Mouse (Mus musculus): ENCODE data around the gene Rps16.
"Not testable (repeated sequence)": the region's sequence is repeated elsewhere in the genome, so short reads cannot be mapped to it uniquely, and the experiment has no call there.

Gene Rps16

DNA sequence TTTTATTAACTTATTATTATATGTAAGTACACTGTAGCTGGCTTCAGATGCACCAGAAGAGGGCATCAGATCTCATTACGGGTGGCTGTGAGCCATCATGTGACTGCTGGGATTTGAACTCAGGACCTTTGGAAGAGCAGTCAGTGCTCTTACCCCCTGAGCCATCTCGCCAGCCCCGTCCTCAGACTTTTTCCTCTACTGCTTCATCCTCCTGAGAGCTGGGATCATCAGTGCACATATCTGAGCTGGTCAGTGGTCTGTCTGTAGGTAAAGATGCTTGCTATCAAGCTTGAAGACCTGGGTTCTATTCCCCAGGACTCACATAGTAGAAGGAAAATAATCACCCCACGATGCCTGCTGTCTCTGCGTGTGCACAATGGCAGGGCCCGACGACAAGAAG is 36.9 kb downstream of the Rps16 start:
- DNase-seq (ENCODE audit: low read depth, low spot score), result not testable (repeated sequence)

DNA sequence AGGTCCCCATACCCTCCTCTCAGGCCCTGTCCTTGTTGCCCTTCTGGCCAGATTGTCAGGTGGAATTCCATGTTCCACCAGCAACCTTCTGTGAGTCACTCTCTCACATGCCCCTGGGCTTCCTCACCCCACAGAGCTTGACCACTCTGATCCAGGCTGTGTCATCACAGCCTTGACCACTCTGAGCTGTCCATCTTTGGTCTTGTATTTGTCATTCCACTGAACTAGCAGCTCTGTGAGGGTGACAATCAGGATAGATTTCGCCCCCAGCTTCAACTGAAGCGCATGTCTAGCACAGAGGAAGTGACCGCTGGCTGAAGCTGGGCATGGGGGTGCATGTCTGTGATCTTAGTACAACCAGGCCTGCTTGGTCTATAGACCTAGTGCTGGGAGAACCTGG is 39.9 kb downstream of the Rps16 start:
- no peak for DNase-seq (ENCODE audit: low read depth, low spot score)

DNA sequence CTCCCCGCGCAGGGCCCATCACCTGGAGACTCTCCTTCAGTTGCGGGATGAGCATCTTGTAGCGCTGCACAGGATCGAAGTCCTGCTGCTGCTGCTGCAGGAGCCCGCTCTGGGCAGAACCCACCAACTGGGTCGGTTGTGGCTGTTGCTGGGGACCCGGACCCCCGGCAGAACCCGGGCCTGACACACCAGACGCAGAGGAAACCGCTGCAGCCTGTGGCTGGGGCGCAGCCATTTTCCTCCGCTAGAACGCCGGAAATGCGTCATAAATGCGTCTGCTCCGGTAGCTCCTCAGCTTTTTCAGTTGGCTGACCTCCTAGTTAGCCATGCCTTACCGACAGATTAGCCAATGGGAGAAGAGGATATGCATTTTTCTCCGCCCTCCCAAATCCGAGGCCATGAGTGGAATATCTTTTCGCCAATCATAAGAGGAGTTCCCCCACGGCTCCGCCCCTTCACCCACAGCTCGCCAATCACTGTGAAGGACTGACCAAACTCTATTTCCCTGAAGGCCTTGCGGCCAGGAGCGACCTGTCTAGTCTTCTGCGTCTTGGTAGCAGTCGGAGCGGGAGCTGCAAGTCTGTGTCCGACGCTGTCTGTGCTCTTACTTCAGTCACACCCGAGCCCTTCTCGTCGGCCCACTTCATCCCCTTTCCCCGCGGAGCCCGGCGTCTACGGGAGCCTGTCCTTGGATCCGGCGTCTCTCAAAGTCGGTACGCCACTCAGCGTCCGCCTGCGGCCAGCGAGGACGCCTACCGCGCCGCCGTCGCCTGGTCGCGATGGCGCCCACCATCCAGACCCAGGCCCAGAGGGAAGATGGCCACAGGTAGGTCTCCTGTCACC is 42.2 kb downstream of the Rps16 start, which contains the start of the genes Med29 and Paf1:
Gene Med29, minus strand, starts transcription at position 280 of the 843 bp plus-strand sequence.
Gene Paf1, plus strand, starts transcription at position 523 of the 843 bp plus-strand sequence.
- peak; percentile 98 for DNase-seq (ENCODE audit: low read depth, low spot score)

GRCm38 (mm10) chr7:28393272-28393951 is 43.0 kb downstream of the Rps16 start:
- DNase-seq (ENCODE audit: low read depth, low spot score), result no peak

DNA sequence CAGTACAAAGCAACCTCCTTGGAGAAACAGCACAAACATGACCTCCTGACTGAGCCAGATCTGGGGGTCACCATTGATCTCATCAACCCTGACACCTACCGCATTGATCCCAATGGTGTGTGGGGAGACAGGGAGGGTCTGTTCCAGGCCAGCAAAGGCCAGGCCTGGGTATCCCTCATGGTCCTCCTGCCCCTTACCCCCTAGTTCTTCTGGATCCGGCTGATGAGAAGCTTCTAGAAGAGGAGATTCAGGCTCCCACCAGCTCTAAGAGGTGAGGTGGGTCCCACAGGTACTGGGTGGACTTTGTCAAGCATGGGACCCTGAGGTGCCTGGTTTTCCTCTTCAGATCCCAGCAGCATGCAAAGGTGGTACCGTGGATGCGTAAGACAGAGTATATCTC is 45.0 kb downstream of the Rps16 start:
- no peak for DNase-seq (ENCODE audit: low read depth, low spot score)

GRCm38 (mm10) chr7:28398000-28398399 is 47.5 kb downstream of the Rps16 start:
- no peak for DNase-seq (ENCODE audit: low read depth, low spot score)

- no peak for DNase-seq (ENCODE audit: low read depth, low spot score)
These were observed 48.4 kb downstream of the Rps16 start for GRCm38 (mm10) chr7:28398696-28399340.

GRCm38 (mm10) chr7:28401030-28401429 is 50.6 kb downstream of the Rps16 start:
- no peak for DNase-seq (ENCODE audit: low read depth, low spot score)

DNA sequence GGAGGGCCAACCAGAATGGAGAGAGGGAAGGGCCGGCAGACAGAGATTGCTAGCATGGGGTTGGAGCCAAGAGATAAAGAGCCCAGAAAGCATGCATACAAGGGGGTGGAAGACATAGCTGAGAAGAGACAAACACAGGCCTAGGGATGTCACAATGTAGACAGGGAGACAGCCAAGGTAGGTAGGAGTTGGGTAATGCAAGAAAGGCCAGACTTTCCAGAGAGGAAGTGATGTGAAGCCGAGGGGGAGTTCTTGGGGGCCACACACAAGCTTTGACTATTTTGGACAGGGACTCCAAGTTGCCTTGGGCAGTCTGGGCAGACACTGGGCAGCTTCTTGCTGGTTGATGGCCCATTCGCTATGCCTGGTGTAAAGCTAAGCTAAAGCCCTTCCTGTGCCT is 51.5 kb downstream of the Rps16 start:
- no peak for DNase-seq (ENCODE audit: low read depth, low spot score)

Data from retina, postnatal 7 days (tissue).